Mouse (Mus musculus): ENCODE measurements at regions not wholly inside any gene's neighbourhood (a gene's known extent, or its start where the extent isn't known, plus 50 kb on each side); places are given as distances from the start of the nearest gene placed in this dataset.
A peak's percentile ranks its signal among the peaks of the same experiment; 100 is the strongest.

GRCm38 (mm10) chr16:10098511-10098910, 71.5 kb upstream of the Rpl39l start:
- no peak for DNase-seq (ENCODE audit: low spot score in 2 of 2)

GRCm38 (mm10) chr16:10088461-10089353, 81.3 kb upstream of the Rpl39l start:
- peak in 1 of 2 experiments; percentile 2 for DNase-seq (ENCODE audit: low spot score in 2 of 2)

- DNase-seq (ENCODE audit: low spot score in 2 of 2) = no peak
Measured at GRCm38 (mm10) chr16:10086341-10086740, 83.7 kb upstream of the Rpl39l start.

GRCm38 (mm10) chr16:10085429-10085828, 84.6 kb upstream of the Rpl39l start:
- DNase-seq (ENCODE audit: low spot score in 2 of 2) = no peak

GRCm38 (mm10) chr16:10081751-10082150, 86.4 kb upstream of the Grin2a start:
- DNase-seq (ENCODE audit: low spot score in 2 of 2) = no peak

- DNase-seq (ENCODE audit: low spot score in 2 of 2) = no peak
Measured at GRCm38 (mm10) chr16:10080121-10080679, 84.8 kb upstream of the Grin2a start.

GRCm38 (mm10) chr16:10073158-10073557, 77.8 kb upstream of the Grin2a start:
- DNase-seq (ENCODE audit: low spot score in 2 of 2) = peak; percentile 5 to 6

DNA sequence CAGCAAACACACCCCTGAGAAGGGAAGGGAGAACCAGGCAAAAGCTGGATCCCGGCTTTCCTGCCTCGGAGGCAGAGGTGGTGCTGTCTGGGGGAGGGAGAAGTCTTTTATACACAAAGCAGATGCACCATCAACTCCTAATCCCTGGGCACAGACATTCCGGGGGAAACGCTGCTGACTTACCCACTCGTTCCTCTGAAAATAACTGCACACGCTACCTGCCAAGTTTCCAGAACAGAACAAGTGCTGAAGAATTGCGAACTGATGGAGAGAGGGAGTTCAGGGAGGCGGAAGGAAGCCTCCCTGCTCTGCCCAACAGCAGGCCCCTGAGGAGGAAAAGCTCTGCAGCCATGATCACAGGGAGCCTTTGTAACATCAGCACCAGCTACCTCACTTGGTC, 68.1 kb upstream of the Grin2a start:
- DNase-seq (ENCODE audit: low spot score in 2 of 2) = no peak

- DNase-seq (ENCODE audit: low spot score in 2 of 2) = no peak
Measured at GRCm38 (mm10) chr16:10058094-10058493, 62.7 kb upstream of the Grin2a start.
